Mouse (Mus musculus) midbrain, embryonic 16.5 days (tissue): ENCODE results near the gene Adamtsl1. TPM values are rescaled to one million over a fixed set of nuclear protein-coding genes. Genes with fewer than 3 reads are reported as not detected.

Source experiments
- ATAC-seq: fragments of 200-750 bp; cut with Nextera tagmentation; 2 replicates; pipeline ENCODE4 v1.8.0; 2017; ENCODE audit warnings: moderate TSS enrichment
- H3K27ac ChIP-seq: fragments of 300-500 bp; sonication (generic); 2 replicates; pipeline ENCODE4 v1.5.1; 2014; ENCODE audit warnings: mild to moderate bottlenecking, low read length, mixed read lengths
- H3K27me3 ChIP-seq: fragments of 300-500 bp; sonication (generic); 2 replicates; pipeline ENCODE4 v1.6.1; 2014; ENCODE audit warnings: low read depth, low read length, mixed read lengths; ENCODE audit not compliant: control insufficient read depth, insufficient read depth
- H3K36me3 ChIP-seq: fragments of 300-500 bp; sonication (generic); 2 replicates; pipeline ENCODE4 v1.6.1; 2014; ENCODE audit warnings: mild to moderate bottlenecking, low read length, moderate library complexity, mixed read lengths; ENCODE audit not compliant: control insufficient read depth, insufficient read depth
- H3K4me1 ChIP-seq: fragments of 300-500 bp; sonication (generic); 2 replicates; pipeline ENCODE4 v1.6.1; 2014; ENCODE audit warnings: mild to moderate bottlenecking, low read length, mixed read lengths; ENCODE audit not compliant: control insufficient read depth, insufficient read depth
- H3K4me2 ChIP-seq: fragments of 300-500 bp; sonication (generic); 2 replicates; pipeline ENCODE4 v1.6.1; 2014; ENCODE audit warnings: mild to moderate bottlenecking, low read length, mixed read lengths
- H3K4me3 ChIP-seq: fragments of 300-500 bp; sonication (generic); 2 replicates; pipeline ENCODE4 v1.5.1; 2014; ENCODE audit warnings: low read depth, mild to moderate bottlenecking, low read length, moderate library complexity, mixed read lengths
- H3K9ac ChIP-seq: fragments of 300-500 bp; sonication (generic); 2 replicates; pipeline ENCODE4 v1.6.1; 2014; ENCODE audit warnings: low read depth, low read length, mixed read lengths
- H3K9me3 ChIP-seq: fragments of 300-500 bp; sonication (generic); replicated peaks from 2 replicates; pipeline ENCODE4 v1.6.1; 2014; ENCODE audit warnings: mild to moderate bottlenecking, low read length, mixed read lengths; ENCODE audit not compliant: control insufficient read depth, poor library complexity, severe bottlenecking
- WGBS: fragments of 180-500 bp; shearing (Covaris S2); extraction: QIAGEN DNeasy Blood & Tissue Kit; methylation state at CpG from one replicate; pipeline ENCODE4 v1.1.7; 2014; 5-methylcytosine and 5-hydroxymethylcytosine counted together
- polyA plus RNA-seq: library from polyadenylated mRNA; unstranded; fragments of >200 nt; fragmentation: Nextera tagmentation; extraction: Ambion mirVana; gene quantifications from 2 replicates; pipeline ENCODE4 v1.2.1, GENCODE M21; 2015

The Adamtsl1 gene
- polyA plus RNA-seq, 1 experiment from 2014 or later: 8.2 TPM

GRCm38 (mm10) chr4:85763161-85764014, 249.4 kb downstream of the Adamtsl1 start:
- Histone ChIP-seq H3K9me3 (no peaks in the 10 kb centered on the region), H3K36me3 (no peaks in the 10 kb centered on the region), H3K4me3 (no peak overlapping the region), H3K9ac (no peak overlapping the region), H3K4me1 (peaks cover 6% of the 10 kb centered on the region; the same call in 1 of the 2 replicates), H3K27me3 (no peaks in the 10 kb centered on the region; the same call in 1 of the 2 replicates), H3K4me2 (no peak overlapping the region), H3K27ac (no peak overlapping the region)
- peak; percentile 82 for ATAC-seq
- WGBS: 33% methylated on average over 5 of the region's 5 CpGs

- Histone ChIP-seq H3K27me3 (no peaks in the 10 kb centered on the region; the same call in 1 of the 2 replicates), H3K36me3 (no peaks in the 10 kb centered on the region), H3K4me3 (no peak overlapping the region), H3K9ac (no peak overlapping the region), H3K9me3 (no peaks in the 10 kb centered on the region), H3K27ac (no peak overlapping the region), H3K4me2 (no peak overlapping the region), H3K4me1 (peaks cover 6% of the 10 kb centered on the region; the same call in 1 of the 2 replicates)
- WGBS: 82% methylated on average over 14 of the region's 14 CpGs
- ATAC-seq: no peak
These were observed 250.1 kb downstream of the Adamtsl1 start for GRCm38 (mm10) chr4:85764015-85764450.

- Histone ChIP-seq H3K4me3 (no peak overlapping the region), H3K36me3 (no peaks in the 10 kb centered on the region), H3K27me3 (no peaks in the 10 kb centered on the region; the same call in none of the 2 replicates), H3K4me1 (peaks cover 6% of the 10 kb centered on the region; the same call in 1 of the 2 replicates), H3K9me3 (no peaks in the 10 kb centered on the region), H3K4me2 (no peak overlapping the region), H3K9ac (no peak overlapping the region), H3K27ac (no peak overlapping the region)
- no peak for ATAC-seq
- 12% methylated on average over 3 of the region's 3 CpGs for WGBS
These were observed 250.5 kb downstream of the Adamtsl1 start for GRCm38 (mm10) chr4:85764476-85764875.

DNA sequence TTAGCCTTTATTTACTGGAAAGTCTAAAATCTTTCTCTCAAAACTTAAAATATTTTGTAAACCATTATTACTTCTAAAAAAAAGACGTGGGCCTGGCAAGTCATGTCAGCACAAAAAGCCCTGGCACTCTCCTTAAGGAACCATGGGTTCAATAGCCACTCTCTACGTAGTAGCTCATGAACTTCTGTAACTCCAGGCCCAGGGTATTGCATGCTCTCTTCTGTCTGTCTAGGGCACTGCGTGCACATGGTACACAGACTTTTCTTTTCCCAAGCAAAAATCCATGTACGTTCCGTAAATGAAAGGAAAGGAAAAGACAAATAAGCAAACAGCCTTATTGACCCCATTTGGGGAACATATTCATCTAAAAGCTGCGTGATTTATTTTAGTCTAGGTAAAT, 253.7 kb downstream of the Adamtsl1 start:
- no peak overlapping the region for H3K9ac ChIP-seq
- ATAC-seq: no peak
- peaks cover 4% of the 10 kb centered on the region; the same call in 1 of the 2 replicates for H3K4me1 ChIP-seq
- WGBS: 76% methylated on average over 6 of the region's 6 CpGs
- H3K27ac ChIP-seq: no peak overlapping the region
- no peaks in the 10 kb centered on the region for H3K36me3 ChIP-seq
- no peak overlapping the region for H3K4me2 ChIP-seq
- H3K4me3 ChIP-seq: no peak overlapping the region
- H3K27me3 ChIP-seq: peaks cover 2% of the 10 kb centered on the region
- H3K9me3 ChIP-seq: 0 out of 2 replicates have a peak, but pooled peaks cover 2% of the 10 kb centered on the region

DNA sequence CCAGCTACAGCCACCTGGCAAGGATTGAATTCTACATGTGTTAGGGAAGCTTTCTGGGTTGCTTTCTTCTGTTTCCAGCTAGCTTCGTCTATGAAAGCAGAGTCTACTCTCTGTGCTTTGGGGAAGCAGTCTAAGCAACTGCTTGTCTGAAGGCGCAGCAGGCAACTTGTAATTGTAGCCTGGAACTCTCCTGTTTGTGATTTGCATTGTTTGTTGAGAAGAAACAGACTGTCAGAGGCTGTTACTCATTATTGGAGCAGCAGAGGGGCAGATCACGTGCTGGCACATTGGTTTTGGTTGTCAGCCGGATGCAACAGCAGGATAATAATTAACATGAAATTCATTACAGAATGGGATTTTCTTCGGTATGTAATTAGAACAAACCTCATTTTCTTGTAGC, 254.1 kb downstream of the Adamtsl1 start:
- Histone ChIP-seq H3K4me1 (peaks cover 3% of the 10 kb centered on the region; the same call in 1 of the 2 replicates), H3K36me3 (no peaks in the 10 kb centered on the region), H3K27ac (no peak overlapping the region), H3K4me2 (no peak overlapping the region), H3K9me3 (0 out of 2 replicates have a peak, but pooled peaks cover 2% of the 10 kb centered on the region), H3K9ac (no peak overlapping the region), H3K27me3 (peaks cover 2% of the 10 kb centered on the region), H3K4me3 (no peak overlapping the region)
- ATAC-seq: peak; percentile 75
- WGBS: 31% methylated on average over 5 of the region's 5 CpGs

- 2% methylated on average over 5 of the region's 5 CpGs for WGBS
- peak; percentile 49; the same call in 1 of the 2 replicates for ATAC-seq
- H3K27me3 ChIP-seq: peaks cover 4% of the 10 kb centered on the region
These were observed 268.5 kb downstream of the Adamtsl1 start for GRCm38 (mm10) chr4:85782511-85782910.

GRCm38 (mm10) chr4:85783768-85784379, 269.9 kb downstream of the Adamtsl1 start:
- Histone ChIP-seq H3K36me3 (no peaks in the 10 kb centered on the region), H3K27me3 (no peaks in the 10 kb centered on the region; the same call in none of the 2 replicates), H3K27ac (no peak overlapping the region), H3K4me3 (no peak overlapping the region), H3K4me1 (0 out of 2 replicates have a peak, but pooled peaks cover 4% of the 10 kb centered on the region), H3K4me2 (no peak overlapping the region), H3K9ac (no peak overlapping the region), H3K9me3 (no peaks in the 10 kb centered on the region)
- ATAC-seq: peak; percentile 82
- 9% methylated on average over 6 of the region's 6 CpGs for WGBS

More at GRCm38 (mm10) chr4:85782511-85782910, 268.5 kb downstream of the Adamtsl1 start:
- H3K4me3 ChIP-seq: no peak overlapping the region
- no peak overlapping the region for H3K27ac ChIP-seq
- no peaks in the 10 kb centered on the region for H3K9me3 ChIP-seq
- 0 out of 2 replicates have a peak, but pooled peaks cover 4% of the 10 kb centered on the region for H3K4me1 ChIP-seq
- no peaks in the 10 kb centered on the region for H3K36me3 ChIP-seq
- H3K4me2 ChIP-seq: no peak overlapping the region
- no peak overlapping the region for H3K9ac ChIP-seq

DNA sequence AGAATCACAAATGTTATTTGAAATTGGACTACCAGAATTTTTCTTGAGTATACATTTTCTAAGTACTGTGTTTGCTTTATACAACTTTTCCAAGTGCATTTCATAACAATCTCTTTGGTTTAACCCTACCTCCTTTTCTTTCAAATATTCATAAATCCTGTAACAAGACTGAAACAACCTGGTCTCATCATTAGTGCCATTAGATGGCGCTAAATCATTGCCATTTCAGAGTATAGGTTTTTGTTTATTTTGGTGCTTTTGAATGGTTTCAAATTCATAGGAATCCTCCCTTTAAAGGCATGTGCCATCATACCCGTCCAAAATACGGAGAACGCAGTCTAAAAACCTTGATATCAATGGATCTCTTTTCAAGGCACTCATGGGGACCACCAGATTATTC, 270.5 kb downstream of the Adamtsl1 start:
- no peaks in the 10 kb centered on the region for H3K36me3 ChIP-seq
- H3K4me3 ChIP-seq: no peak overlapping the region
- H3K4me2 ChIP-seq: no peak overlapping the region
- ATAC-seq: no peak
- H3K27me3 ChIP-seq: no peaks in the 10 kb centered on the region; the same call in none of the 2 replicates
- no peaks in the 10 kb centered on the region for H3K9me3 ChIP-seq
- H3K4me1 ChIP-seq: 0 out of 2 replicates have a peak, but pooled peaks cover 4% of the 10 kb centered on the region
- no peak overlapping the region for H3K9ac ChIP-seq
- 13% methylated on average over 4 of the region's 4 CpGs for WGBS
- no peak overlapping the region for H3K27ac ChIP-seq
